Mouse (Mus musculus): Measurements from ENCODE around the gene Ep300.

GRCm38 (mm10) chr15:81666957-81667356, 81.8 kb downstream of the Ep300 start:
- TF ChIP-seq CTCF (IDR thresholded peaks at IDR 0.05; ENCODE audit: insufficient read depth, low read length) (no peak), POLR2A (IDR thresholded peaks at IDR 0.05; ENCODE audit: borderline replicate concordance, extremely low read depth, low read depth, low read length) (no peak)
